Mouse (Mus musculus): ENCODE measurements around the gene 4930564D02Rik.

GRCm38 (mm10) chr3:105037240-105037770 lies 29.3 kb upstream of the 4930564D02Rik start:
- no peak for TF ChIP-seq POLR2A (IDR thresholded peaks at IDR 0.05; ENCODE audit: low read depth, low read length)
- TF ChIP-seq CTCF (conservative IDR thresholded peaks at IDR 0.05; ENCODE audit: insufficient read depth, insufficient read length, low read depth, low read length): no peak

All from kidney, adult 2 months (tissue).